Mouse (Mus musculus) adrenal gland, adult 18-20 months (tissue): ENCODE results near the gene Cirbp. TPM values are rescaled to one million over a fixed set of nuclear protein-coding genes. Genes with fewer than 3 reads are reported as not detected.
"Not testable (repeated sequence)": the region's sequence is repeated elsewhere in the genome, so short reads cannot be mapped to it uniquely, and the experiment has no call there.

ENCODE experiments used
- DNase-seq, 2 experiments: peaks; one replicate each; pipeline ENCODE4 v3.0.0; 2021 to 2022; ENCODE audit warnings: low spot score in 2 of 2
- total RNA-seq, 2 experiments: library from RNA; stranded (reverse); gene quantifications; 1 replicate in 1 of 2; 2 replicates in 1 of 2; pipeline ENCODE4 v1.2.3; 2021

Cirbp gene
- total RNA-seq, 2 experiments from 2014 or later: 34.7 to 46.3 TPM

GRCm38 (mm10) chr10:80207201-80207600 is 41.4 kb downstream of the Cirbp start:
- no peak for DNase-seq

DNA sequence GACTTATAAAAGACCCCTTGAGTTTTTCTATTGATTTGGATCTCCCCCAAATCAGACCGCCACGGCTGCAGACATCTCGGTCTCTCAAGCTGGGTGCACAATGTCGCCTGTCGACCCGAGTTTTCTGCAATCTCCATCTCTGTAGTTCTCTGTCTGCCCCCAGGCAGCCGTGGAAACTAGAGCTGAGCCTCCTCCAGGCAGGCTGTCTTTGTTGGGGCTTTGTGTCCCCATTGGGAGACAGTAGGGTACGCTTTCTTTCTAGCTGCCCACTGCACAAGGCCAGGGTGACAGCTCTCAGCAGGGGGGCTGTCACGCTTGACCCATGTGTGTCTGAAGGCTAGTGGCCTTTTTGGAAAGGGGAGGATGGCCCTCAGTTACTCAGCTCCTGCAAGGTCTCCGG is 41.9 kb downstream of the Cirbp start:
- no peak for DNase-seq

- DNase-seq: no peak
Measured at GRCm38 (mm10) chr10:80208248-80208647, 42.5 kb downstream of the Cirbp start.

- no peak for DNase-seq
Measured at GRCm38 (mm10) chr10:80208841-80209371, 43.1 kb downstream of the Cirbp start.

GRCm38 (mm10) chr10:80211547-80212103 is 45.8 kb downstream of the Cirbp start:
- DNase-seq: not testable (repeated sequence)

DNA sequence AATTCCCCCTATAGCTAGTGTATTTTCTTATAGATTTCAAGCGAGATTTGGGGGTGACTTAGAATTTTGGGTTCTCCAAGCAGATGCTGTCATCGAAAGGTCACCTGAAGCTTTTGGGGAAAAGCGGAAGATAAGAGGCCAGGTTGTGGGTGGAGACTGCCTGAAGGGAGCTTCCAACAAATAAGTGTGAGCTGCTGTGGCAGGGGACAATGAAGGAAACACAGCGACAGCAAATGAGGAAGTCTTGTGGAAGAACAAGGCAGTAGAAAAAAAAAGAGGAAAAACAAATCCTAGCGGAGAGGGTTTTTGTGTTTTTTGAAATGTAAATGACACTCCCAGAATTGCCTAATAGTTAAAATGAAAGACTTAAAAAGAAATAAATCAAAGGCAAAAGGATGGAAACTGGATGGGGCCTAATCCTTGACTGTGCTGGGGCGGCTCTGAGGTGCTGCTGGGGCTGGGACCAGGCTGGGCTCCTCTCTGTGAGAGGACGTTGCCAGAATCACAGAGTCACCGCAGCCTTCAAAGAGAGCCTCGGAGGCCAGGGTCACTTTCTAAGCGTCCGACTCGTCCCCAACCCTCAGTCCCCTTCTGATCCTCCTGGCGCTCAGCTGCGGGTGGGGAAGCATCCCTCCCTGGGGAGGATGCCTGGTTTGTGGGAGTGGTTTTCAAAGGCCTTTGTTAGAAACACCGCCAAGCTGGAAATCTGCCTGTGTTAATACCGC is 49.4 kb downstream of the Cirbp start:
- no peak for DNase-seq

DNA sequence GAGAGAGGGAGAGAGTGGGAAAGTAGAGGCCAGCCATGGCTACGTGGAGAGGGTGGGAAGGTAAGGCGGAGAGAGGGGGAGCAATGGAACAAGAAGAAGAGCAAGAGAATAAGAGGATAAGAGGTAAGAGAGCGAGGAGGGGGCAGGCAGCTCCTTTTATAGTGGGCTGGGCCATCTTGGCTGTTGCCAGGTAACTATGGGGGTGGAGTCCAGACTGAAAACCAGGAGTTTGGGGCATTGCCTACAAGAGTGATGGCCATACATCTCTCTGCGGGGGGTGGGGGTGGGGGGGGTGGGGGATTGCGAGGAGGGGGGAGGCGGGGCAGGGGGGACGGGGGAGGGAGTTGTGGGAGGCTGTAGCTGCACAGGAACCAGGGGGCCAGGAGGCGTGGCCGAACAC is 54.9 kb downstream of the Cirbp start:
- no peak for DNase-seq

Other genes with a start within 250 kb of the Cirbp start
- gene Kiss1r, start 249.0 kb upstream of the Cirbp start, total RNA-seq: 1 to 10 TPM; 1.0 to 2.2 TPM
- gene R3hdm4, start 244.8 kb upstream of the Cirbp start, total RNA-seq: 100 to 1,000 TPM in 1 of 2 experiments, 10 to 100 TPM in 1; 92.0 to 107 TPM
- 1 to 10 TPM; 3.6 to 4.3 TPM for gene Arid3a, start 238.9 kb upstream of the Cirbp start, total RNA-seq
- 10 to 100 TPM; 37.2 to 40.1 TPM for gene Wdr18, start 205.8 kb upstream of the Cirbp start, total RNA-seq
- under 1 TPM in 1 of 2 experiments, not detected in 1; 0.19 TPM for gene Grin3b, start 195.3 kb upstream of the Cirbp start, total RNA-seq
- gene Tmem259, start 181.7 kb upstream of the Cirbp start, total RNA-seq: 100 to 1,000 TPM; 140 to 144 TPM
- gene Cnn2, start 177.4 kb upstream of the Cirbp start, total RNA-seq: 10 to 100 TPM; 28.5 to 49.0 TPM
- gene Abca7, start 169.5 kb upstream of the Cirbp start, total RNA-seq: 10 to 100 TPM; 20.6 to 22.3 TPM
- gene Arhgap45, start 149.3 kb upstream of the Cirbp start, total RNA-seq: 1 to 10 TPM; 5.5 to 7.3 TPM
- gene Polr2e, start 126.2 kb upstream of the Cirbp start, total RNA-seq: 10 to 100 TPM; 86.3 to 94.3 TPM
- 1,000 to 10,000 TPM; 1,091 to 1,886 TPM for gene Gpx4, start 118.8 kb upstream of the Cirbp start, total RNA-seq
- gene Sbno2, start 60.4 kb upstream of the Cirbp start, total RNA-seq: 10 to 100 TPM; 31.0 to 41.4 TPM
- gene Stk11, start 50.2 kb upstream of the Cirbp start, total RNA-seq: 100 to 1,000 TPM; 154 to 158 TPM
- 1,000 to 10,000 TPM in 1 of 2 experiments, 100 to 1,000 TPM in 1; 593 to 1,133 TPM for gene Atp5d, start 27.4 kb upstream of the Cirbp start, total RNA-seq
- 100 to 1,000 TPM; 129 to 266 TPM for gene Cbarp, start 25.1 kb upstream of the Cirbp start, total RNA-seq
- 10 to 100 TPM; 64.8 to 82.0 TPM for gene Midn, start 17.7 kb upstream of the Cirbp start, total RNA-seq
- gene 1600002K03Rik, start 7.0 kb downstream of the Cirbp start, total RNA-seq: 10 to 100 TPM; 14.7 to 16.6 TPM
- gene Efna2, start 13.5 kb downstream of the Cirbp start, total RNA-seq: 1 to 10 TPM; 1.3 to 2.1 TPM
- gene Mum1, start 60.4 kb downstream of the Cirbp start, total RNA-seq: 10 to 100 TPM; 17.4 to 18.4 TPM
- 100 to 1,000 TPM; 294 to 370 TPM for gene Ndufs7, start 83.1 kb downstream of the Cirbp start, total RNA-seq
- 100 to 1,000 TPM; 146 to 236 TPM for gene Gamt, start 95.0 kb downstream of the Cirbp start, total RNA-seq
- gene Dazap1, start 95.5 kb downstream of the Cirbp start, total RNA-seq: 100 to 1,000 TPM in 1 of 2 experiments, 10 to 100 TPM in 1; 90.2 to 100 TPM
- gene Rps15, start 126.5 kb downstream of the Cirbp start, total RNA-seq: 1,000 to 10,000 TPM; 1,162 to 1,195 TPM
- 1 to 10 TPM; 1.8 to 2.0 TPM for gene Apc2, start 130.0 kb downstream of the Cirbp start, total RNA-seq
- 10 to 100 TPM; 25.0 to 28.9 TPM for gene 2310011J03Rik, start 154.6 kb downstream of the Cirbp start, total RNA-seq
- gene Pcsk4, start 163.5 kb downstream of the Cirbp start, total RNA-seq: 1 to 10 TPM; 1.6 to 3.1 TPM
- 10 to 100 TPM; 10.2 to 20.8 TPM for gene Reep6, start 164.0 kb downstream of the Cirbp start, total RNA-seq
- 10 to 100 TPM in 1 of 2 experiments, 1 to 10 TPM in 1; 5.1 to 11.5 TPM for gene Adamtsl5, start 182.4 kb downstream of the Cirbp start, total RNA-seq
- gene Plk5, start 190.5 kb downstream of the Cirbp start, total RNA-seq: under 1 TPM; 0.19 to 0.27 TPM
- 10 to 100 TPM; 16.6 to 18.0 TPM for gene Mex3d, start 221.7 kb downstream of the Cirbp start, total RNA-seq
- 100 to 1,000 TPM; 137 to 157 TPM for gene Mbd3, start 233.6 kb downstream of the Cirbp start, total RNA-seq
- 1,000 to 10,000 TPM in 1 of 2 experiments, 100 to 1,000 TPM in 1; 797 to 1,071 TPM for gene Uqcr11, start 240.8 kb downstream of the Cirbp start, total RNA-seq